Mouse (Mus musculus): ENCODE results near the gene Mto1.

GRCm38 (mm10) chr9:78476531-78477020, 28.6 kb downstream of the Mto1 start:
- 0 out of 2 replicates have a peak, but pooled peaks have one; percentile 2 for TF ChIP-seq CTCF (IDR thresholded peaks at IDR 0.05; ENCODE audit: low read depth)
- no peak for TF ChIP-seq EP300 (optimal IDR thresholded peaks at IDR 0.05)
